Mouse (Mus musculus) midbrain, postnatal 0 days (tissue): ENCODE results near the gene Olfr1496. TPM values are rescaled to one million over a fixed set of nuclear protein-coding genes. Genes with fewer than 3 reads are reported as not detected.

Source experiments
- ATAC-seq: fragments of 200-750 bp; cut with Nextera tagmentation; 2 replicates; pipeline ENCODE4 v1.8.0; 2017; ENCODE audit warnings: moderate number of reproducible peaks, mild to moderate bottlenecking, moderate TSS enrichment, moderate library complexity; ENCODE audit not compliant: low FRiP score
- DNase-seq: peaks from one replicate; pipeline ENCODE4 v3.0.0-alpha.2; 2015; ENCODE audit warnings: low spot score
- H3K27ac ChIP-seq: fragments of 300-500 bp; sonication (generic); 2 replicates; pipeline ENCODE4 v1.5.1; 2014; ENCODE audit warnings: low read depth, mild to moderate bottlenecking, low read length, mixed read lengths
- H3K27me3 ChIP-seq: fragments of 300-500 bp; sonication (generic); 2 replicates; pipeline ENCODE4 v1.6.1; 2014; ENCODE audit warnings: low read length, control low read depth, mixed read lengths; ENCODE audit not compliant: insufficient read depth
- H3K36me3 ChIP-seq: fragments of 300-500 bp; sonication (generic); 2 replicates; pipeline ENCODE4 v1.6.1; 2014; ENCODE audit warnings: low read length, control low read depth, mixed read lengths; ENCODE audit not compliant: insufficient read depth
- H3K4me1 ChIP-seq: fragments of 300-500 bp; sonication (generic); 2 replicates; pipeline ENCODE4 v1.6.1; 2014; ENCODE audit warnings: mild to moderate bottlenecking, control low read depth, antibody characterized with exemption, low read length, mixed read lengths; ENCODE audit not compliant: insufficient read depth
- H3K4me2 ChIP-seq: fragments of 300-500 bp; sonication (generic); 2 replicates; pipeline ENCODE4 v1.6.1; 2014; ENCODE audit warnings: low read depth, mild to moderate bottlenecking, low read length, mixed read lengths; ENCODE audit not compliant: poor library complexity, severe bottlenecking
- H3K4me3 ChIP-seq: fragments of 300-500 bp; sonication (generic); 2 replicates; pipeline ENCODE4 v1.5.1; 2014; ENCODE audit warnings: low read depth, mild to moderate bottlenecking, low read length, moderate library complexity
- H3K9ac ChIP-seq: fragments of 300-500 bp; sonication (generic); replicated peaks from 2 replicates; pipeline ENCODE4 v1.6.1; 2014; ENCODE audit warnings: mild to moderate bottlenecking, low read length, moderate library complexity, mixed read lengths; ENCODE audit not compliant: poor library complexity, severe bottlenecking
- H3K9me3 ChIP-seq: fragments of 300-500 bp; sonication (generic); 2 replicates; pipeline ENCODE4 v1.6.1; 2016; ENCODE audit warnings: low read length, control low read depth
- CTCF ChIP-seq: IDR thresholded peaks from 2 replicates; pipeline ENCODE4 v1.5.1; 2016; ENCODE audit warnings: antibody characterized with exemption, mild to moderate bottlenecking
- WGBS: fragments of 180-500 bp; shearing (Covaris S2); extraction: QIAGEN DNeasy Blood & Tissue Kit; methylation state at CpG from one replicate; pipeline ENCODE4 v1.1.7; 2014; 5-methylcytosine and 5-hydroxymethylcytosine counted together
- polyA plus RNA-seq: library from polyadenylated mRNA; unstranded; fragments of >200 nt; fragmentation: Nextera tagmentation; extraction: Ambion mirVana; gene quantifications from 2 replicates; pipeline ENCODE4 v1.2.1, GENCODE M21; 2015
- total RNA-seq: library from RNA; depleted of rRNA; stranded (reverse); fragments of >200 nt; gene quantifications from 2 replicates; pipeline ENCODE4 v1.2.3, GENCODE M21; 2014; rRNA removed

The Olfr1496 gene
- total and polyA plus RNA-seq, 2 experiments from 2014 or later: not detected

DNA sequence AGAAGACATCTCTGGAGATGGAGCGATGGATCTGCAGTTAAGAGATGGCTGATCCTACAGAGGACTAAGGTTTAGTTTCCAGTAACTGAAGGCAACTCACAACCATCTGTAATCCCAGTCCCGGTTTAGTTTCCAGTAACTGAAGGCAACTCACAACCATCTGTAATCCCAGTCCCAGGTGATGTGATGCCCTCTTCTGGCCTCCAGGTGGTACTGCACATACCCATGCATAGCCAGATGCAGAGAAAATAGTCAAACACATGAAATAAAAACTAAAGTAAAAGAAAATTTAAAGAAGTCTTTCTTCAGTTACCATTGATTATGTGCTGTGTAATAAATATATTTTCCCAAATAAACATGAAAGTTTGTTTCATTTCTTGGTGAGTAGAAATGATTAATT lies 35.1 kb downstream of the Olfr1496 start:
- ATAC-seq (no peak), DNase-seq (no peak)
- 65% methylated on average over 2 of the region's 2 CpGs for whole genome bisulfite sequencing
- Histone ChIP-seq H3K27ac (no peak overlapping the region), H3K4me2 (no peak overlapping the region), H3K9me3 (no peaks in the 10 kb centered on the region), H3K9ac (no peak overlapping the region), H3K27me3 (no peaks in the 10 kb centered on the region), H3K4me1 (no peaks in the 10 kb centered on the region), H3K4me3 (no peak overlapping the region), H3K36me3 (no peaks in the 10 kb centered on the region)
- TF ChIP-seq CTCF: no peak

DNA sequence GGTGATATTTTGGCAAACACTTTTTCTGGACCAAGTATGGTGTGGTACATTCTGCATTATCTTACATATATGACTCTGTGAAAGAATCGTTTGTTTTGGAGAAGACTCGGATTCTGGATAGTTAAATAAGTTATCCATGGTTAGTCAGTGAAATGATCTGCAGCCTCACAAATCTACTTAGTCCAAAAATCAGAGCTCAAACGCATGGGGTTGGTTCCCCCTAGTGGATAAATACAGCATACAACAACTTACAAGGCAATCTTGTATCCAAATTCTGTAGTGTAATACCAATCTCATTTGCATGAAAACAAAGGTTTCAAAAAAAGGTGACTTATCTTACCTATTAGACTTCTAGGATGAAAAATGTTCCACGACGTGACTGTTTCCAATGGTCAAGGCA lies 41.1 kb downstream of the Olfr1496 start:
- Histone ChIP-seq H3K9ac (no peak overlapping the region), H3K4me1 (no peaks in the 10 kb centered on the region), H3K36me3 (no peaks in the 10 kb centered on the region), H3K4me3 (no peak overlapping the region), H3K27me3 (no peaks in the 10 kb centered on the region), H3K27ac (no peak overlapping the region), H3K9me3 (no peaks in the 10 kb centered on the region), H3K4me2 (no peak overlapping the region)
- DNase-seq (peak; percentile 64), ATAC-seq (peak; percentile 58; the same call in 1 of the 2 replicates)
- 36% methylated on average over 5 of the region's 5 CpGs for WGBS
- TF ChIP-seq CTCF: peak; percentile 79

DNA sequence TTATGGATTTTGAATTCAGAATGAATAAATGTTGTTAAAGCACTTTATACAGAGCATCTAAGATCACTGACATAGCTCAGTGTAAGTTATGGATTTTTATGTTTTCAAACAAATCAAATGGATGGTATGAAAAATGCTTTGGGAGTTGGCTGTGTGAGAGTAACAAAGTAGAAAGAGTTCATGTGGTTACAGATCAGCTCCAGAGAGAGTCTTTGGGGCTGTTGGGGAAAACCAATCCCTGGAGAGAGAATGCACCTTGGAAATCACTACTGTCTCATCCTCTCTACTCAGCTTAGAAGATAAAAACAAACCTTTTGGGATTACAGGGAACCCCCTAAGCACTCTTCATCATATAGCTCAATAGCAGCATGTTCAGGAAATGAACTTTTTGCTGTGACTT lies 41.7 kb downstream of the Olfr1496 start, which contains the start of gene Olfr1499:
Gene Olfr1499, minus strand, starts transcription at position 101 of the 400 bp plus-strand sequence.
- DNase-seq (no peak), ATAC-seq (no peak)
- no peak within 1 kb of the TSS for H3K9ac ChIP-seq
- H3K9me3 ChIP-seq: no peaks in the 10 kb centered on the region
- H3K4me3 ChIP-seq: no peak within 1 kb of the TSS
- H3K36me3 ChIP-seq: no peaks in the 10 kb centered on the region
- no peak for TF ChIP-seq CTCF
- H3K27me3 ChIP-seq: no peaks in the 10 kb centered on the region
- no peak within 1 kb of the TSS for H3K27ac ChIP-seq
- no peaks in the 10 kb centered on the region for H3K4me1 ChIP-seq
- H3K4me2 ChIP-seq: no peak within 1 kb of the TSS

- Histone ChIP-seq H3K4me1 (no peaks in the 10 kb centered on the region), H3K27ac (no peak overlapping the region), H3K9me3 (no peaks in the 10 kb centered on the region), H3K9ac (no peak overlapping the region), H3K36me3 (no peaks in the 10 kb centered on the region), H3K4me3 (no peak overlapping the region), H3K4me2 (no peak overlapping the region), H3K27me3 (no peaks in the 10 kb centered on the region)
- no peak for ATAC-seq
- no peak for TF ChIP-seq CTCF
- 69% methylated on average over 5 of the region's 5 CpGs for WGBS
- DNase-seq: no peak
Observed at GRCm38 (mm10) chr19:13820847-13821246, 43.2 kb downstream of the Olfr1496 start.

DNA sequence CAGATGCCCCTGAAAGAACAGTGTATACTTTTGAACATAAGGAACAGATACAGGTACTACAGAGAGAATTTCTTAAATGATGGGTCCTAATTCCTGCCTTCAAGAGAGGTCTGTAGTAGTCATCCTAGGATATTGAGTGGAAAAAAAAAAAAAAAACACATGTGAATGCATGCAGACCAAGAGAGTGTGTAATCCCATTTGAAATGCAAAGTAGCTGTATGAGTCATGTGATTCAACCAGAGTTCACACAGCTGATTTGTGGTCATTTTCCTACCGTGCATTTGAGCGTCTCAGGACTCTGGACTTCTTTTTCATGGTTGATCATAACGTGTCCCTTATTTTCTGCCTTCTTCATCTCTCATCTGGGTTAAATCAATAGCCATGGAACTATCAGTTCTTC lies 50.8 kb downstream of the Olfr1496 start:
- no peak for TF ChIP-seq CTCF
- Histone ChIP-seq H3K4me2 (no peak overlapping the region), H3K36me3 (no peaks in the 10 kb centered on the region), H3K27me3 (no peaks in the 10 kb centered on the region), H3K9me3 (no peaks in the 10 kb centered on the region), H3K9ac (no peak overlapping the region), H3K4me1 (no peaks in the 10 kb centered on the region), H3K4me3 (no peak overlapping the region), H3K27ac (no peak overlapping the region)
- 62% methylated on average over 3 of the region's 3 CpGs for WGBS
- DNase-seq (no peak), ATAC-seq (no peak)

DNA sequence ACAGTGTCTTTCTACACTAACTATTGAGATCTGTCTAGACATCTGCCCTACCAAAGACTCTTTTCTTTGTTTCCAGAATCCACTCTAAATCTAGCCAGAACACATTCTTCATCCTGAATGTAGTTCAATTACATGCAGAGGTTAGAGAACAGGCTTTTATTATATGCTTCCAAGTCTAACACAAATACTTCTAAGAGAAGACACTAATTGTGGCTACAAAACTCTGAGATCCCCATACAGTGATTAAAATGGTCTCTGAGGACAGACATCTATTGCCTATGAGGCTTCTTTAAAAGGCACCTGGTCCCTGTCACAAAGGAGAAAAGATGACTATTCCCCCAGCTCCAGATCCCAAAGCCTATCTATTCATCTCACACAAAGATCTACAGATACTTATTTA lies 52.7 kb downstream of the Olfr1496 start, which contains the start of gene Olfr1500:
Gene Olfr1500, minus strand, starts transcription at position 101 of the 400 bp plus-strand sequence.
- no peak for ATAC-seq
- TF ChIP-seq CTCF: no peak
- Histone ChIP-seq H3K9me3 (no peaks in the 10 kb centered on the region), H3K4me1 (no peaks in the 10 kb centered on the region), H3K4me3 (no peak within 1 kb of the TSS), H3K27me3 (no peaks in the 10 kb centered on the region), H3K27ac (no peak within 1 kb of the TSS), H3K9ac (no peak within 1 kb of the TSS), H3K36me3 (no peaks in the 10 kb centered on the region), H3K4me2 (no peak within 1 kb of the TSS)
- DNase-seq: no peak

Other genes with a start within 250 kb of the Olfr1496 start
- gene Olfr1480, start 250.0 kb upstream of the Olfr1496 start, total RNA-seq: not detected in 2 replicates
- gene Olfr1480, start 250.0 kb upstream of the Olfr1496 start, polyA plus RNA-seq: not detected in 2 replicates
- gene Olfr1484, start 194.4 kb upstream of the Olfr1496 start, total RNA-seq: not detected in 2 replicates
- not detected in 2 replicates for gene Olfr1484, start 194.4 kb upstream of the Olfr1496 start, polyA plus RNA-seq
- gene Olfr1487, start 160.5 kb upstream of the Olfr1496 start, total RNA-seq: not detected in 2 replicates
- not detected in 2 replicates for gene Olfr1487, start 160.5 kb upstream of the Olfr1496 start, polyA plus RNA-seq
- not detected in 2 replicates for gene Olfr1489, start 146.3 kb upstream of the Olfr1496 start, total RNA-seq
- gene Olfr1489, start 146.3 kb upstream of the Olfr1496 start, polyA plus RNA-seq: not detected in 2 replicates
- gene Olfr1490, start 126.8 kb upstream of the Olfr1496 start, total RNA-seq: not detected in 2 replicates
- gene Olfr1490, start 126.8 kb upstream of the Olfr1496 start, polyA plus RNA-seq: not detected in 2 replicates
- gene Olfr1491, start 80.6 kb upstream of the Olfr1496 start, total RNA-seq: not detected in 2 replicates
- gene Olfr1491, start 80.6 kb upstream of the Olfr1496 start, polyA plus RNA-seq: not detected in 2 replicates
- gene Olfr1493-ps1, start 54.6 kb upstream of the Olfr1496 start, total RNA-seq: not detected in 2 replicates
- gene Olfr1493-ps1, start 54.6 kb upstream of the Olfr1496 start, polyA plus RNA-seq: not detected in 2 replicates
- gene Olfr1494, start 38.1 kb upstream of the Olfr1496 start, total RNA-seq: not detected in 2 replicates
- gene Olfr1494, start 38.1 kb upstream of the Olfr1496 start, polyA plus RNA-seq: not detected in 2 replicates
- not detected in 2 replicates for gene Olfr1495, start 13.3 kb upstream of the Olfr1496 start, total RNA-seq
- gene Olfr1495, start 13.3 kb upstream of the Olfr1496 start, polyA plus RNA-seq: not detected in 2 replicates
- gene Olfr1497, start 20.3 kb downstream of the Olfr1496 start, total RNA-seq: not detected in 2 replicates
- not detected in 2 replicates for gene Olfr1497, start 20.3 kb downstream of the Olfr1496 start, polyA plus RNA-seq
- not detected in 2 replicates for gene Olfr1499, start 41.6 kb downstream of the Olfr1496 start, total RNA-seq
- not detected in 2 replicates for gene Olfr1499, start 41.6 kb downstream of the Olfr1496 start, polyA plus RNA-seq
- not detected in 2 replicates for gene Olfr1500, start 52.6 kb downstream of the Olfr1496 start, total RNA-seq
- gene Olfr1500, start 52.6 kb downstream of the Olfr1496 start, polyA plus RNA-seq: not detected in 2 replicates
- gene Olfr1501, start 72.8 kb downstream of the Olfr1496 start, total RNA-seq: 0.44 TPM in 1 of 2 replicates, not detected in the other
- gene Olfr1501, start 72.8 kb downstream of the Olfr1496 start, polyA plus RNA-seq: not detected in 2 replicates
- not detected in 2 replicates for gene Olfr1502, start 83.9 kb downstream of the Olfr1496 start, total RNA-seq
- not detected in 2 replicates for gene Olfr1502, start 83.9 kb downstream of the Olfr1496 start, polyA plus RNA-seq
- not detected in 2 replicates for gene Olfr1504, start 120.0 kb downstream of the Olfr1496 start, total RNA-seq
- not detected in 2 replicates for gene Olfr1504, start 120.0 kb downstream of the Olfr1496 start, polyA plus RNA-seq
- not detected in 2 replicates for gene Olfr1505, start 135.7 kb downstream of the Olfr1496 start, total RNA-seq
- not detected in 2 replicates for gene Olfr1505, start 135.7 kb downstream of the Olfr1496 start, polyA plus RNA-seq